ENCODE assay signal across 8 mouse cellular contexts in genomic region chr8:108715416-108715948, GRCm38 (mm10).
DNase-seq lines count a peak whose midpoint lies in the region; ATAC-seq lines count a peak whose summit lies in the region.

No protein-coding gene starts in this region.

- H3K9ac ChIP-seq in heart, embryonic 16.5 days (ENCODE audit: low read length), result peak overlapping the region; percentile 92
- H3K9ac ChIP-seq in hindbrain, embryonic 15.5 days, result peak overlapping the region; percentile 77

- H3K27ac ChIP-seq in heart, embryonic 16.5 days (ENCODE audit: low read length), result peak overlapping the region; percentile 88; the same call in 1 of the 2 replicates
- peak overlapping the region; percentile 93 for H3K27ac ChIP-seq in hindbrain, embryonic 15.5 days (replicated peaks)
- peak overlapping the region; percentile 100 for H3K27ac ChIP-seq in midbrain, embryonic 10.5 days (replicated peaks)

- H3K36me3 ChIP-seq in heart, embryonic 16.5 days (ENCODE audit: control insufficient read depth, insufficient read depth), result no peaks in the 10 kb centered on the region
- no peaks in the 10 kb centered on the region for H3K36me3 ChIP-seq in hindbrain, embryonic 15.5 days
- no peaks in the 10 kb centered on the region for H3K36me3 ChIP-seq in midbrain, embryonic 10.5 days

- no peaks in the 10 kb centered on the region for H3K9me3 ChIP-seq in heart, embryonic 16.5 days (replicated peaks; ENCODE audit: control insufficient read depth, low read length)
- H3K9me3 ChIP-seq in hindbrain, embryonic 15.5 days, result no peaks in the 10 kb centered on the region
- H3K9me3 ChIP-seq in midbrain, embryonic 10.5 days (replicated peaks), result no peaks in the 10 kb centered on the region

- intact Hi-C loops in heart, postnatal 14 days (cut with DNase I), result no loop called here

- H3K4me3 ChIP-seq in heart, embryonic 16.5 days (ENCODE audit: low read length), result peak overlapping the region; percentile 84
- peak overlapping the region; percentile 62 for H3K4me3 ChIP-seq in hindbrain, embryonic 15.5 days
- H3K4me3 ChIP-seq in midbrain, embryonic 10.5 days, result peak overlapping the region; percentile 89

- H3K4me1 ChIP-seq in heart, embryonic 16.5 days (ENCODE audit: control insufficient read depth, insufficient read depth, low read length), result peaks cover 50% of the 10 kb centered on the region
- peaks cover 66% of the 10 kb centered on the region for H3K4me1 ChIP-seq in hindbrain, embryonic 15.5 days (replicated peaks)
- peaks cover 100% of the 10 kb centered on the region for H3K4me1 ChIP-seq in midbrain, embryonic 10.5 days

- 28% methylated on average over 10 of the region's 11 CpGs for WGBS in heart, embryonic 16.5 days
- 12% methylated on average over 11 of the region's 11 CpGs for WGBS in hindbrain, embryonic 15.5 days
- 8% methylated on average over 10 of the region's 11 CpGs for WGBS in midbrain, embryonic 10.5 days

- DNase-seq in heart, postnatal 14 days, result no peak
- DNase-seq in NIH3T3 (ENCODE audit: low read depth), result peak; percentile 34
- DNase-seq in midbrain, embryonic 10.5 days (ENCODE audit: low spot score), result no peak
- DNase-seq in urinary bladder, postnatal 10 days (ENCODE audit: low spot score), result no peak
- no peak for DNase-seq in gastrocnemius, postnatal 10 days
- DNase-seq in right cerebral cortex, postnatal 25 days, result no peak

- no peak for ATAC-seq in heart, embryonic 16.5 days (replicated peaks; ENCODE audit: extremely low read depth, insufficient read depth, low FRiP score)
- no peak for ATAC-seq in hindbrain, embryonic 15.5 days (ENCODE audit: low FRiP score, low read depth)

- no peaks in the 10 kb centered on the region for H3K27me3 ChIP-seq in heart, embryonic 16.5 days (ENCODE audit: control insufficient read depth, insufficient read depth, low read length)
- peaks cover 12% of the 10 kb centered on the region for H3K27me3 ChIP-seq in hindbrain, embryonic 15.5 days
- peaks cover 8% of the 10 kb centered on the region; the same call in 1 of the 2 replicates for H3K27me3 ChIP-seq in midbrain, embryonic 10.5 days (ENCODE audit: low read depth, poor library complexity, severe bottlenecking)

- H3K4me2 ChIP-seq in heart, embryonic 16.5 days (ENCODE audit: low read depth, low read length), result peak overlapping the region; percentile 92
- peak overlapping the region; percentile 96 for H3K4me2 ChIP-seq in hindbrain, embryonic 15.5 days
